ENCODE assay signal across 8 mouse cellular contexts in the genomic region with DNA sequence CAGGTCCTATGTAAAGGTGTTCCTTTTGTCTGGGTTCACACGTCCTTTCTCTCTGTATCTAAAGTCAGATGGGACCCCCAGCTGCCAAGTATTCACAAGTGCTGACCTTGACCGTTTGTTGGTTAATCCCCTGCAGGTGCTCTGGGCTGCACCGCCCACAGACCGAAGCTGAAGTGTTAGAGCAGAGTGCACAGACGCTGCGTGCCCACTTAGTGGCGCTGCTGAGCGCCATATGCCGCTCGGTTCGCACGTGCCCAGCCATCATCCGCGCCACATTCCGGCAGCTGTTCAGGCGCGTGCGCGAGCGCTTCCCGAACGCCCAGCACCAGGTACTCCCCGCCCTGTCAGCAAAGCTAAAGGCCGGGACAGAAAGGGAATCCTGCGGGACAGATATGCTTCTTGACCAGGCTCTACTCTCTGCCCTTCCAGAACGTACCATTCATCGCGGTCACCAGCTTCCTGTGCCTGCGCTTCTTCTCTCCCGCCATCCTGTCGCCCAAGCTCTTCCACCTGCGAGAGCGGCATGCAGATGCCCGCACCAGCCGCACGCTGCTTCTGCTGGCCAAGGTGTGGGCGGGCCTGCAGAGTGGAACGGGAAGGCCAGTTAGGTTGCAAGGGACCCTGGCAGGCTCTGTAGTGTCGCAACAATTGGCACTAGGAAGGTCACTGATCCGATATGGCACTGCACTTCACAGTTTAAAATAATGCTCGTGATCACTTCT. TPM values are rescaled to one million over a fixed set of nuclear protein-coding genes. Genes with fewer than 3 reads are reported as not detected.
DNase-seq lines count a peak whose midpoint lies in the region; ATAC-seq lines count a peak whose summit lies in the region.

No protein-coding gene starts in this region.

- WGBS in intestine, embryonic 15.5 days = 10% methylated on average over 41 of the region's 41 CpGs
- WGBS in midbrain, embryonic 11.5 days = 5% methylated on average over 41 of the region's 41 CpGs

- peak overlapping the region; percentile 19 for H3K4me3 ChIP-seq in intestine, embryonic 15.5 days (replicated peaks)
- H3K4me3 ChIP-seq in midbrain, embryonic 11.5 days (ENCODE audit: low read depth, low read length) = peak overlapping the region; percentile 7

- intact Hi-C loops in left cerebral cortex, postnatal 4 days (cut with DNase I) = no loop called here

- H3K4me1 ChIP-seq in intestine, embryonic 15.5 days (replicated peaks) = peaks cover 14% of the 10 kb centered on the region
- no peaks in the 10 kb centered on the region for H3K4me1 ChIP-seq in midbrain, embryonic 11.5 days (ENCODE audit: control insufficient read depth, insufficient read depth, low read length)

- DNase-seq in ZHBTc4 (ENCODE audit: low read depth, low spot score) (peak; percentile 97), MN1 (ENCODE audit: low spot score) (no peak)
- DNase-seq in cerebellum, postnatal 25 days = peak; percentile 83 to 88
- DNase-seq in frontal cortex, postnatal 25 days (ENCODE audit: low spot score in 2 of 2) = peak; percentile 44 to 45
- DNase-seq in left cerebral cortex, postnatal 4 days = peak; percentile 74
- peak; percentile 98 for DNase-seq in midbrain, embryonic 11.5 days (ENCODE audit: low spot score, missing footprints)
- DNase-seq in skeletal muscle tissue, adult 2 months (ENCODE audit: low read depth, low spot score) = peak; percentile 42

- H3K36me3 ChIP-seq in intestine, embryonic 15.5 days = 0 out of 2 replicates have a peak, but pooled peaks cover 7% of the 10 kb centered on the region
- H3K36me3 ChIP-seq in midbrain, embryonic 11.5 days (ENCODE audit: control insufficient read depth, insufficient read depth, low read length) = no peaks in the 10 kb centered on the region

- H3K27me3 ChIP-seq in intestine, embryonic 15.5 days (replicated peaks) = no peaks in the 10 kb centered on the region
- peaks cover 14% of the 10 kb centered on the region for H3K27me3 ChIP-seq in midbrain, embryonic 11.5 days (ENCODE audit: control insufficient read depth, insufficient read depth, low read length)

- no peak overlapping the region for H3K27ac ChIP-seq in intestine, embryonic 15.5 days
- H3K27ac ChIP-seq in midbrain, embryonic 11.5 days (ENCODE audit: low read depth, low read length) = no peak overlapping the region

- ATAC-seq in intestine, embryonic 15.5 days = peak; percentile 85
- ATAC-seq in midbrain, embryonic 11.5 days (ENCODE audit: low FRiP score) = peak; percentile 89

- peak overlapping the region; percentile 71 for H3K4me2 ChIP-seq in intestine, embryonic 15.5 days (replicated peaks)
- H3K4me2 ChIP-seq in midbrain, embryonic 11.5 days = peak overlapping the region; percentile 40

- H3K9me3 ChIP-seq in intestine, embryonic 15.5 days = no peaks in the 10 kb centered on the region
- no peaks in the 10 kb centered on the region for H3K9me3 ChIP-seq in midbrain, embryonic 11.5 days (ENCODE audit: control insufficient read depth, low read length)

- no peak overlapping the region; the same call in 1 of the 2 replicates for H3K9ac ChIP-seq in intestine, embryonic 15.5 days
- H3K9ac ChIP-seq in midbrain, embryonic 11.5 days (ENCODE audit: low read length) = peak overlapping the region; percentile 26; the same call in 1 of the 2 replicates

RNA-seq across cellular contexts. Expression of a gene that starts 14.2 kb away (rescaled TPM):
- polyA plus RNA-seq in intestine, embryonic 15.5 days (2015; fragmentation: Nextera tagmentation; extraction: Ambion mirVana) = 231 and 236 TPM in 2 replicates
- total RNA-seq in left cerebral cortex, postnatal 4 days (2021) = 10 to 100 TPM; 88.0 to 92.4 TPM
- polyA plus RNA-seq in midbrain, embryonic 11.5 days (2014; fragmentation: Nextera tagmentation; extraction: Ambion mirVana) = 257 and 265 TPM in 2 replicates

RNA-seq across cellular contexts. Expression of a gene that starts 18.5 kb away (rescaled TPM):
- 16.3 and 19.4 TPM in 2 replicates for polyA plus RNA-seq in intestine, embryonic 15.5 days (2015; fragmentation: Nextera tagmentation; extraction: Ambion mirVana)
- total RNA-seq in left cerebral cortex, postnatal 4 days (2021) = 10 to 100 TPM in 1 of 2 experiments, 1 to 10 TPM in 1; 10.0 to 13.1 TPM
- 5.9 and 6.9 TPM in 2 replicates for polyA plus RNA-seq in midbrain, embryonic 11.5 days (2014; fragmentation: Nextera tagmentation; extraction: Ambion mirVana)

RNA-seq across cellular contexts. Expression of a gene that starts 33.6 kb away (rescaled TPM):
- polyA plus RNA-seq in intestine, embryonic 15.5 days (2015; fragmentation: Nextera tagmentation; extraction: Ambion mirVana) = 24.5 and 25.3 TPM in 2 replicates
- total RNA-seq in left cerebral cortex, postnatal 4 days (2021) = 10 to 100 TPM; 22.1 to 22.5 TPM
- polyA plus RNA-seq in midbrain, embryonic 11.5 days (2014; fragmentation: Nextera tagmentation; extraction: Ambion mirVana) = 36.0 and 40.9 TPM in 2 replicates

RNA-seq across cellular contexts. Expression of a gene that starts 33.7 kb away (rescaled TPM):
- polyA plus RNA-seq in intestine, embryonic 15.5 days (2015; fragmentation: Nextera tagmentation; extraction: Ambion mirVana) = 15.3 and 17.2 TPM in 2 replicates
- 10 to 100 TPM; 10.7 to 12.8 TPM for total RNA-seq in left cerebral cortex, postnatal 4 days (2021)
- polyA plus RNA-seq in midbrain, embryonic 11.5 days (2014; fragmentation: Nextera tagmentation; extraction: Ambion mirVana) = 15.7 and 18.9 TPM in 2 replicates

RNA-seq across cellular contexts. Expression of a gene that starts 48.0 kb away (rescaled TPM):
- polyA plus RNA-seq in intestine, embryonic 15.5 days (2015; fragmentation: Nextera tagmentation; extraction: Ambion mirVana) = 1.4 and 1.9 TPM in 2 replicates
- not detected for total RNA-seq in left cerebral cortex, postnatal 4 days (2021)
- 0.29 and 0.88 TPM in 2 replicates for polyA plus RNA-seq in midbrain, embryonic 11.5 days (2014; fragmentation: Nextera tagmentation; extraction: Ambion mirVana)
